Comparison of ENCODE assay signal across 8 mouse cellular contexts in the genomic region with DNA sequence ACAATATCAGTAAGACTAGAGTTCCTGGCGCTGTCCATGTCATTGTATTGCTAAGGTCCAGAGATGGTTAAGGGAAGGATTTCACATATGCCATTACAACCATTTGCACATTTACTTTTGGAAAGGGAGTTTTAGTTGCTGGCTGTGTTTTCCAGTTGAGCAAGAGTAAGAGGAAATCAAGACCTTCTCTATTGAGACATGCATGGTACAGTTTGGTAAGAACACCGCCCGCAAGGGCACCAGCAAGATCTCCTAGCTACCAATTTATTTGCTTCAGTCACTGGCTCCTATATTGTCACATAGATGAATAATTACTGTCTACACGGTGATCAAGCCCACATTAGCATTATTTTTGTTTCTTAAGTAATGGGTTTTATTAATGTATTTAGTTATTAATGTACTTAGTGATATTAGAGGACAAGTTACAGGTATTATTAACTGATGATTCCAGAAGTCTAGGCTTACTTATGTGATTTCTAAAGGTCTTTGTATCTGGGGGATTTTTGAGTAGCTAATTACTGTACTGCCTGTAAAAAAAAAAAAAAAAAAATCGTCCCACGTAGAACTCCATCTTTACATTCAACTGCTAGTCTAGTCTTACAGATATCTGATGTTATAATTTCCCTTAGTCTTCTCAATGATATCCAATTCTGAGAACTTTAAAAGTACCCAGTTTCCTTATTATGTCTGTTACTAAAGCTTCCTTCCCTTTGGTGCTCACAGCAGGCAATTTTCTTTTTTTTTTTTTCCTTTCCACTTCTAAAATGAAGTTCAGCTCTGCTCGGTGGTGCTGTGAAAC. TPM values are rescaled to one million over a fixed set of nuclear protein-coding genes. Genes with fewer than 3 reads are reported as not detected.
A peak's percentile ranks its signal among the peaks of the same experiment; 100 is the strongest.
DNase-seq lines count a peak whose midpoint lies in the region; ATAC-seq and TF ChIP-seq lines count a peak whose summit lies in the region.

No protein-coding gene starts in this region.

- 43% methylated on average over 7 of the region's 7 CpGs for WGBS in heart, embryonic 14.5 days
- 29% methylated on average over 7 of the region's 7 CpGs for WGBS in hindbrain, embryonic 16.5 days
- 47% methylated on average over 7 of the region's 7 CpGs for WGBS in midbrain, embryonic 10.5 days

- H3K27ac ChIP-seq in heart, embryonic 14.5 days (replicated peaks in 1 of 2; ENCODE audit: control insufficient read depth in 1 of 2, insufficient read depth in 1 of 2, low read depth in 2 of 2, low read length in 2 of 2), result peak overlapping the region in 1 of 2 experiments; percentile 59; a peak in 2 of 4 replicates
- H3K27ac ChIP-seq in bone marrow macrophage, adult 2 months (ENCODE audit: insufficient read depth, low read depth, low read length), result peak overlapping the region; percentile 58
- no peak overlapping the region for H3K27ac ChIP-seq in hindbrain, embryonic 16.5 days (ENCODE audit: low read depth, low read length)
- H3K27ac ChIP-seq in midbrain, embryonic 10.5 days (replicated peaks), result peak overlapping the region; percentile 79; the same call in 1 of the 2 replicates

- 0 out of 4 replicates have a peak, but pooled peaks cover 0 to 5% of the 10 kb centered on the region in 2 experiments for H3K4me1 ChIP-seq in heart, embryonic 14.5 days (ENCODE audit: control insufficient read depth in 2 of 2, insufficient read depth in 2 of 2, low read length in 2 of 2)
- H3K4me1 ChIP-seq in bone marrow macrophage, adult 2 months (ENCODE audit: control insufficient read depth, insufficient read depth, low read length), result peaks cover 25% of the 10 kb centered on the region
- H3K4me1 ChIP-seq in hindbrain, embryonic 16.5 days (ENCODE audit: control insufficient read depth, insufficient read depth, low read depth, low read length), result no peaks in the 10 kb centered on the region; the same call in 1 of the 2 replicates
- H3K4me1 ChIP-seq in midbrain, embryonic 10.5 days, result peaks cover 4% of the 10 kb centered on the region

- H3K4me3 ChIP-seq in heart, embryonic 14.5 days (ENCODE audit: control insufficient read depth in 1 of 2, insufficient read depth in 1 of 2, low read depth in 1 of 2, low read length in 2 of 2), result peak overlapping the region; percentile 81 to 94
- H3K4me3 ChIP-seq in bone marrow macrophage, adult 2 months (ENCODE audit: insufficient read depth, low read length), result peak overlapping the region; percentile 100
- H3K4me3 ChIP-seq in hindbrain, embryonic 16.5 days (ENCODE audit: low read length), result peak overlapping the region; percentile 93
- peak overlapping the region; percentile 75 for H3K4me3 ChIP-seq in midbrain, embryonic 10.5 days

- no peaks in the 10 kb centered on the region for H3K27me3 ChIP-seq in heart, embryonic 14.5 days (ENCODE audit: control insufficient read depth, insufficient read depth, low read length)
- H3K27me3 ChIP-seq in hindbrain, embryonic 16.5 days (replicated peaks; ENCODE audit: control insufficient read depth, insufficient read depth, low read length), result no peaks in the 10 kb centered on the region
- peaks cover 40% of the 10 kb centered on the region for H3K27me3 ChIP-seq in midbrain, embryonic 10.5 days (ENCODE audit: low read depth, poor library complexity, severe bottlenecking)

- no peaks in the 10 kb centered on the region for H3K9me3 ChIP-seq in heart, embryonic 14.5 days (ENCODE audit: control insufficient read depth, low read length)
- no peaks in the 10 kb centered on the region for H3K9me3 ChIP-seq in hindbrain, embryonic 16.5 days (ENCODE audit: control insufficient read depth, low read length)
- H3K9me3 ChIP-seq in midbrain, embryonic 10.5 days (replicated peaks), result no peaks in the 10 kb centered on the region

- H3K9ac ChIP-seq in heart, embryonic 14.5 days (ENCODE audit: low read length), result peak overlapping the region; percentile 81
- H3K9ac ChIP-seq in hindbrain, embryonic 16.5 days (ENCODE audit: low read depth, low read length), result peak overlapping the region; percentile 82

- no peak for TF ChIP-seq CTCF in bone marrow macrophage, adult 2 months (IDR thresholded peaks at IDR 0.05; ENCODE audit: low read depth, low read length)

- ATAC-seq in heart, embryonic 14.5 days (ENCODE audit: insufficient number of reproducible peaks, insufficient read depth, low FRiP score, low read depth), result no peak
- no peak for ATAC-seq in hindbrain, embryonic 16.5 days

- TF ChIP-seq POLR2A in bone marrow macrophage, adult 2 months (IDR thresholded peaks at IDR 0.05; ENCODE audit: borderline replicate concordance, low read depth, low read length), result no peak

- no peak for DNase-seq in heart, postnatal 10 days
- no peak for DNase-seq in midbrain, embryonic 10.5 days (ENCODE audit: low spot score)
- DNase-seq in thymus, postnatal 14 days, result no peak
- DNase-seq in adrenal gland, postnatal 14 days, result no peak
- DNase-seq in left cerebral cortex, postnatal 36 days (ENCODE audit: low spot score in 2 of 2), result no peak

- H3K4me2 ChIP-seq in heart, embryonic 14.5 days (ENCODE audit: low read length), result peak overlapping the region; percentile 75
- peak overlapping the region; percentile 88 for H3K4me2 ChIP-seq in hindbrain, embryonic 16.5 days (ENCODE audit: low read length)

- H3K36me3 ChIP-seq in heart, embryonic 14.5 days (ENCODE audit: control insufficient read depth, insufficient read depth, low read length), result no peaks in the 10 kb centered on the region
- no peaks in the 10 kb centered on the region for H3K36me3 ChIP-seq in hindbrain, embryonic 16.5 days (ENCODE audit: control insufficient read depth, insufficient read depth, low read length)
- no peaks in the 10 kb centered on the region for H3K36me3 ChIP-seq in midbrain, embryonic 10.5 days

- intact Hi-C loops in heart, postnatal 10 days (cut with DNase I), result loop anchor here (5.0 kb wide), 3 partner anchors 43 to 108 kb away; a partner anchor contains a TSS
- intact Hi-C loops in left cerebral cortex, postnatal 36 days (cut with DNase I), result no loop called here

RNA-seq across cellular contexts. Expression of a gene that starts 0.9 kb away (rescaled TPM):
- polyA plus RNA-seq in heart, embryonic 14.5 days (2014; fragmentation: Nextera tagmentation; extraction: Ambion mirVana), result 10.2 and 10.3 TPM in 2 replicates
- 1 to 10 TPM; 7.8 to 8.3 TPM for total RNA-seq in heart, postnatal 10 days (2021)
- 23.7 and 25.2 TPM in 2 replicates for polyA plus RNA-seq in bone marrow macrophage, adult 2 months (2012; ENCODE audit: insufficient read depth, insufficient read length, missing spikeins)
- polyA plus RNA-seq in hindbrain, embryonic 16.5 days (2015; fragmentation: Nextera tagmentation; extraction: Ambion mirVana), result 5.4 and 7.6 TPM in 2 replicates
- polyA plus RNA-seq in midbrain, embryonic 10.5 days (2016; fragmentation: Nextera tagmentation; extraction: Ambion mirVana), result 2.5 TPM in 2 replicates
- total RNA-seq in adrenal gland, postnatal 14 days (2021), result 7.4 and 7.8 TPM in 2 replicates
- 1 to 10 TPM; 3.4 to 3.6 TPM for total RNA-seq in left cerebral cortex, postnatal 36 days (2021)

RNA-seq across cellular contexts. Expression of a gene that starts 57.9 kb away (rescaled TPM):
- polyA plus RNA-seq in heart, embryonic 14.5 days (2014; fragmentation: Nextera tagmentation; extraction: Ambion mirVana), result 26.2 and 30.4 TPM in 2 replicates
- total RNA-seq in heart, postnatal 10 days (2021), result 10 to 100 TPM; 18.1 to 18.9 TPM
- 28.0 and 28.4 TPM in 2 replicates for polyA plus RNA-seq in bone marrow macrophage, adult 2 months (2012; ENCODE audit: insufficient read depth, insufficient read length, missing spikeins)
- 83.0 and 86.3 TPM in 2 replicates for polyA plus RNA-seq in hindbrain, embryonic 16.5 days (2015; fragmentation: Nextera tagmentation; extraction: Ambion mirVana)
- 54.6 and 54.8 TPM in 2 replicates for polyA plus RNA-seq in midbrain, embryonic 10.5 days (2016; fragmentation: Nextera tagmentation; extraction: Ambion mirVana)
- 30.3 and 33.5 TPM in 2 replicates for total RNA-seq in adrenal gland, postnatal 14 days (2021)
- 10 to 100 TPM; 79.4 to 83.4 TPM for total RNA-seq in left cerebral cortex, postnatal 36 days (2021)
